Mouse (Mus musculus): ENCODE measurements at regions not wholly inside any gene's neighbourhood (a gene's known extent, or its start where the extent isn't known, plus 50 kb on each side); places are given as distances from the start of the nearest gene placed in this dataset.

DNA sequence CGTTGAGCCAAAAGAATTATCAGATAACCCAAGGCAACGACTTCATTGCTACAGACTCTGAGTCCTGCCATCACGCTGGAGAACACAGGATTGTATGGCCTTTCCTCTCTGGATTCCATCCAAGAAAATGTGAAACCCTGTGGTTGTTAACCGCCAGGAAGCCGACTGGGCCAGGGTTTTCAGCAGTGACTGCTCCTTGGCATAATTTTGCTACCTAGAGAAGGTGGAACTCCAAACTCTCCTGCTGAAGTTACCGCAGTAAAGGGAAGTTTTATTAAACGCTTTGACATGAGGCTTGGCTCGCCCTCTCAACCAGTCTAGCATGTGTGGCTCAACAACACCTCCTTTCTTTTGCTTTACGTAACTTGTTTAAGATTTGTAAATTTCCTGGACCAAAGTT lies 116.9 kb downstream of the Wif1 start:
- intact Hi-C loops (cut with DNase I): no loop called here
- no peak for DNase-seq (ENCODE audit: low spot score in 2 of 2)

DNA sequence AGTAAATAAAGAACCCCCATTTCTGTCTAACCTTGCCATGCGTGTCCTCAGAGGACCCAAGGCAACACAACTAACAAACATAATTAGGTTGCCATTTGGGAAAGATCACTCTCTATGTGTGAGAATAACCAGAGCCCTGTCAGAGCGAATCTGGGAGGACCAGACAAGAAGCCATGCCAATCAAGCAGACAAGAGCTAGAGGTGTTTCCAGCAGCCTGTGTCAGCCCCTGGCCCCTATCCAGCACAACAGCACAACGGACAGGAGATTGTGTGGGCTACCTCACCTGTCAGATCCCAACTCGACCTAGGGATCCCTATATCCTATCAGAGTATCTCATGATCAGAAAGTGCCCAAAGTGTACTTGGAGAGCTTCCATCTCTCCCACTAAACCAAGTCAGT lies 119.9 kb downstream of the Wif1 start:
- no peak for DNase-seq (ENCODE audit: low spot score in 2 of 2)
- intact Hi-C loops (cut with DNase I): no loop called here

DNA sequence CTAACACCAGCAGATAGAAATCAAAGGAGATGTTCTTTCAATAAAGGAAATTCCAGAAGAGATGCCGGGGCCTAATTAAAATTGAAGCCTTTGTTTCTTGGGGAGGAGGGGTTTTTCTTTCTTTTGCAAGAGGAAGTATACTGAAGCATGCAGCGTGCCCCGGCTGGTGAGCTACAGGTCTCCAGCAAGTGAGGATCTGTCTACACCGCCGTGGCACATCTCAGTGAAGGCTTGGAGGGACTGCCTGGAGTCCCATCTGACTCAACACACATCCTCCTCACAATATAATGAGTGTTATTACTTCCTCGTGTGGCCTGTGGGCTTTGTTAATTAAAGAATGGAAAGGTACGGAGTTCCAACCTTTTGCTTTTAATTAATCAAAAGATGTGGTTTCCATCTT lies 126.7 kb downstream of the Wif1 start:
- intact Hi-C loops (cut with DNase I): no loop called here
- DNase-seq (ENCODE audit: low spot score in 2 of 2): no peak

DNA sequence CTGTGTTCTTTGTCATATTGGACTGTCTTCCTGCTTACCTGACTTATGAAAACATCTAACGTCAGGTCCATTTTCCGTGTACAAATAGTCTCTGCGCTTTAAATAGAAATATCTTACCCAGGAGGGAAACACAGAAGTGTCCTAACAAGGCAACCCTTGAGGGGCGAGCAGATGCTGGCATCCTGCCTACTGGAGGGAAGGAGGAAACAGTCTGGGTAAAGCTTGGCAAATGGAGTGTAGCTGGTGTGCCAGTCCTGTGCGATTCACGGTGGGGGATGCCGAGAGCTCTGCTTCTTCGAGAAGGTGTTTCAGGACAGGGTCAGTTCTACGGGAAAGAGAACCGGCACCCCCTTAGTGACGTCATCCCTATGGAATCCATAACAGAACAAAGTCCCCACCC lies 127.4 kb downstream of the Wif1 start:
- intact Hi-C loops (cut with DNase I): no loop called here
- DNase-seq (ENCODE audit: low spot score in 2 of 2): peak; percentile 3 to 9

DNA sequence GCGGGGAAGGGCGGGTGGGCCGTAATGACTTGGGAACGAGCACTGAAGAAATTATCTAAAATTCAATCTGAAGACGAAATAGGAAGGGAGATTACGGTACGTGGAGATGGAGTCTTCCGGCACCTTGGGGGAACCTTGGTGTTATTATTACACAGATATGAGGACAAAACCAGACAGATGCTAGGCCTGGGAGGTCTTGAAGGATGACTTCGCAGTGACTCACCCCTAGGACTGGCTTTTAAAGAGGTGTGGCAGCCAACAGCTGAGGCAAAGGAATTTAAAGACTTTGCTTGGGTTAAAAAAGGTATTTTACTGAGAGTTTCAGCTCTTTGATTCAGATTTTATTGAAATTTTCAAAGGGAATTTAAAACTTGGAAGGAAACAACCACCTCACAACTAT lies 140.3 kb downstream of the Wif1 start:
- intact Hi-C loops (cut with DNase I): no loop called here
- DNase-seq (ENCODE audit: low spot score in 2 of 2): no peak

DNA sequence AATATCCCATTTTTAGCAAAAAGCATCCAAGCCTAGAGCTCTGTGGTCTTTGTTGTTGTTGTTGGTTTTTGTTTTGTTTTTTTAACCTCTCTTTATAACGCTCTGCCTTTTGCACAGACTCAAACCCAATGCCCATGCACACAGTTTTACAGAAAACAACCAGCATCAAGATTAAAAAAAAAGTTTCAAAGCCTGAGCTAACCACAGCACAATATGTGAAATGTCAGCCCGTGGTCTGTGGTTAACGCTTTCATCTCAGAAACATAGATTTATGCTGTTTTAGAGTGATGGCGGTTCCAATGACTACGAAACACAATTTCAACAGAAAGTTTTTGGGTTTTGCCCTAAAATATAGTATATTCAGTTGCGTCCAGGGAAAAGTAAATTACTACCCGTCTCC lies 155.4 kb downstream of the Wif1 start:
- intact Hi-C loops (cut with DNase I): no loop called here
- no peak for DNase-seq (ENCODE audit: low spot score in 2 of 2)

DNA sequence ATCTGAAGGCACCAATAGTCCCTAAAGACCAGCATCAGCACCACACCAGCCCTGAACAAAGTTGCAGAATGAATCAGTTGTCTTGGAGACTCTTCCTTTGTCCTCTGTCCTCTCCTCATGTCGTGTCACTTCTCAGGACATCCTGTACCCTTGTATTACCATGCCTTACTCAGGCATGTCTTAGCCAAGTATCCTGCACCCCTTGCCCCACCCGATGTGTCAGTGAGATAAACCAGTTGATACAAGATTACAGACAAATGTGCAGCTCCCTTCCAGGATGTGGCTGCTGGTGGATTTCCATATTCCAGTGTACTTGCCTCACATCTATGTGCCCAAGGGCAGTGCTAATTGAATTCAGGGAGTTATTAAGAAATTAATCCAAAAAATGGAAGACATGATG lies 151.8 kb downstream of the Tbc1d30 start:
- DNase-seq (ENCODE audit: low spot score in 2 of 2): no peak
- intact Hi-C loops (cut with DNase I): no loop called here

DNA sequence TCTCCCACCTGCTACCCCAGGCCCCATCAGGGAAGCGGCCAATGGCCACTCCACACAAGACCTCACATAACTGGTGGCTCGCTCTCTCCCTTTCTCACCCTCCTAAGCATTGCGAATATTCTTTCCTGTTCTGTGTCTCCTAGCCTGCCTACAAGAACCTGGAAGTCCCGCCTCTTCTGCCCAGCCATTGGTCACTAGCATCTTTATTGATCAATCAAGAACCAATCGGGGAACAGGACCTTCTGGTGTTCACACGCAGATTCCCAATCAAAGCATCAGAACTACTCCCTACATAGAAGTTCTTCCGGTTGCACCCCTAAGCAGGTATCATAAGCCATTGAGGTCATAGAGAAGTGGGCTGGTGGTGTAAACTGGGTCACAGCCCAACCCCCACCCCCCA lies 148.5 kb downstream of the Tbc1d30 start:
- no peak for DNase-seq (ENCODE audit: low spot score in 2 of 2)
- intact Hi-C loops (cut with DNase I): no loop called here

DNA sequence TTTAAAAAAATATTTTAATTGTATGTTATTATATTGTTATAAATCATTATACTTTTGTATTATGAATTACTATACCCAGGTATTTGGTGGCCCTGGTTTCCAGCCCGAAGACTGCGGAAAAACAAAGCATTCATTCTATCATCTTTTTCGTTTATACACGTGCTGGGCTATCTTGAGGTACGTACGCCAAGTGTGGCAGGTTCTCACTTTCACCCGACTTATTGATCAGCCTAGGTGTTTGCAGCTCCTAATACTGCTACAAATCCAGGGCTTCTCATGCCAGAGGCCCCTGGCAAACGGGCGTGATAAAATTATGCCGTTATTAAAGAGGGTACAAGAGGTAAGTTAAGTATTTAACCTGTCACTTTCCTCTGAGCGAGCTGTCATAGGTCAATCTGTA lies 145.5 kb downstream of the Tbc1d30 start:
- no peak for DNase-seq (ENCODE audit: low spot score in 2 of 2)

DNA sequence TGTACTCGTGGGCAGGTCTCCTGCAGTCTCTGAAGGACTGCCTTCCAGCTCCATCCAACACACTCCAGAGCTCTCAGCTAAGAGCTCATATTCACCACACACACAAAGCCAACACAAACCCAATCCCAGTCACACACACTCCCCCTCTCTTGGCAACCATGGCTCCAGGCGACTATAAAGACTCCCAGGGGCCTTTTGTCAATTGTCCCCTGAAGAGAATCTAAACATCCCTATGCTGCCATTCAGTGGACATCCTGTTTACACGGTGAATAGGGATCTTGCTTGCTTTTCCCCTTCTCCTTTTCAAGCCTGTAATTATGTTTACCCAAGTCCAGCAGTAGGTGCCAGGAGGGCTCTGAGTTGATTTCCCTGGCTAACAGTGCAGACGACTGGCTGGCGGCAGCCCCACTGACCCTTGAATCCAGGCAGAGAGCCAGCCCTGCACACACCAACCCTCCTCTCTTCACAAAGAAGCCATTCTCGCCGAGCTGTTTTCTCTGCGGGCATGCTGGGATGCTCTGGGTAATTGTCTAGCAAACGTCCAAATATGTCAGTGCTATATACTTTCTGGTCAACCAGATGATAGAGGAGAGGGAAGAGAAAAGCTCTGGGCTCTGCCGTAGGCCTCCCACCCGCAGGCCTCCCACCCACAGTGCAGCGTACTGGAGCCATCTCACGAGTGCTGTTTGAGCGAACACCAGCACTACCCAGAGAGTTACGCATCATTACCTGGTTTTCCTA lies 144.9 kb downstream of the Tbc1d30 start:
- peak; percentile 60 to 63 for DNase-seq (ENCODE audit: low spot score in 2 of 2)
- intact Hi-C loops (cut with DNase I): no loop called here

More for the DNA sequence above, 145.5 kb downstream of the Tbc1d30 start:
- intact Hi-C loops (cut with DNase I): no loop called here

DNA sequence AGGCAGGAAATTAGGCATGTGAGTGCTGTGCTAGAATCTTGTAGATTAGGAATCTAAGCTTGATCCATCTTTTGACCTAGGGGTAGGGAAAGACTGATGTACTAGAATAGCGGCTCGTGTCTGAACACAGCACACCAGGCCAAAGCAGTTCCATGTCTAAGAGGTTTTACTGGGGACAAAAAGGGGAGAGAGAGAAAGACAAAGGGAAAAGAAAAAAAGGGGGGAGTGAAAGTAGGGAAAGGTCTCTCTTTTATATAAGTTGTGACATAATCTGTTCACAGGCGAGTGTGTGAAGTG lies 144.4 kb downstream of the Tbc1d30 start:
- intact Hi-C loops (cut with DNase I): no loop called here
- no peak for DNase-seq (ENCODE audit: low spot score in 2 of 2)

Measured in left cerebral cortex, postnatal 14 days (tissue).